Mouse (Mus musculus) ES-Bruce4 (cell line): ENCODE results near the gene Skap2. TPM values are rescaled to one million over a fixed set of nuclear protein-coding genes. Genes with fewer than 3 reads are reported as not detected.

Experiments
- H3K27ac ChIP-seq: 2 replicates; pipeline ENCODE4 v1.5.1; 2012; ENCODE audit warnings: low read length, inconsistent platforms; ENCODE audit not compliant: insufficient read depth
- H3K27me3 ChIP-seq: 2 replicates; pipeline ENCODE4 v1.6.1; 2012; ENCODE audit warnings: mild to moderate bottlenecking, low read length, inconsistent platforms; ENCODE audit not compliant: control insufficient read depth, poor library complexity, insufficient read depth, severe bottlenecking
- H3K36me3 ChIP-seq: 2 replicates; pipeline ENCODE4 v1.6.1; 2012; ENCODE audit warnings: inconsistent platforms, mild to moderate bottlenecking, low read length, moderate library complexity; ENCODE audit not compliant: control insufficient read depth, poor library complexity, insufficient read depth, severe bottlenecking
- H3K4me1 ChIP-seq: one replicate; pipeline ENCODE4 v1.8.1; 2011; ENCODE audit warnings: low read length; ENCODE audit not compliant: control insufficient read depth, insufficient read depth
- H3K4me3 ChIP-seq: 2 replicates; pipeline ENCODE4 v1.5.1; 2011; ENCODE audit warnings: low read depth, mild to moderate bottlenecking, low read length
- H3K9ac ChIP-seq: 2 replicates; pipeline ENCODE4 v1.6.1; 2012; ENCODE audit warnings: low read depth, mild to moderate bottlenecking, inconsistent platforms; ENCODE audit not compliant: poor library complexity, severe bottlenecking
- H3K9me3 ChIP-seq: replicated peaks from 2 replicates; pipeline ENCODE4 v1.6.1; 2012; ENCODE audit warnings: mild to moderate bottlenecking, low read length, inconsistent platforms; ENCODE audit not compliant: control insufficient read depth, poor library complexity, insufficient read depth, severe bottlenecking
- CTCF ChIP-seq: IDR thresholded peaks from one replicate; pipeline ENCODE4 v1.8.1; 2011; ENCODE audit warnings: low read depth, low read length
- EP300 ChIP-seq: IDR thresholded peaks from 2 replicates; pipeline ENCODE4 v1.6.1; 2011; ENCODE audit warnings: low read depth, low read length; ENCODE audit not compliant: insufficient read depth
- POLR2A ChIP-seq: IDR thresholded peaks from one replicate; pipeline ENCODE4 v1.8.1; 2011; ENCODE audit warnings: low read length; ENCODE audit not compliant: insufficient read depth
- polyA plus RNA-seq: library from polyadenylated mRNA; stranded (reverse); fragments of >200 nt; gene quantifications from 2 replicates; pipeline ENCODE4 v1.2.4, GENCODE M21; 2011; ENCODE audit warnings: low read depth; ENCODE audit not compliant: missing spikeins, insufficient read depth, insufficient read length

Skap2 gene
- polyA plus RNA-seq, 1 experiment = 42.9 TPM

- Histone ChIP-seq H3K27me3 (no peaks in the 10 kb centered on the region), H3K36me3 (no peaks in the 10 kb centered on the region), H3K4me3 (no peak overlapping the region), H3K4me1 (no peaks in the 10 kb centered on the region), H3K9me3 (no peaks in the 10 kb centered on the region), H3K27ac (no peak overlapping the region), H3K9ac (no peak overlapping the region)
- TF ChIP-seq CTCF = no peak
- TF ChIP-seq POLR2A = no peak
- no peak for TF ChIP-seq EP300
These were observed 12.4 kb upstream of the Skap2 start for GRCm38 (mm10) chr6:52024730-52025129.

- Histone ChIP-seq H3K9me3 (no peaks in the 10 kb centered on the region; the same call in 1 of the 2 replicates), H3K9ac (no peak overlapping the region), H3K4me1 (no peaks in the 10 kb centered on the region), H3K36me3 (no peaks in the 10 kb centered on the region), H3K27ac (no peak overlapping the region), H3K27me3 (no peaks in the 10 kb centered on the region), H3K4me3 (no peak overlapping the region)
- TF ChIP-seq POLR2A (no peak), CTCF (no peak), EP300 (no peak)
These were observed 10.0 kb upstream of the Skap2 start for GRCm38 (mm10) chr6:52022363-52022762.

GRCm38 (mm10) chr6:52020276-52020675, 7.9 kb upstream of the Skap2 start:
- H3K4me3 ChIP-seq = no peak overlapping the region
- no peak overlapping the region for H3K27ac ChIP-seq
- no peaks in the 10 kb centered on the region for H3K4me1 ChIP-seq
- no peaks in the 10 kb centered on the region for H3K36me3 ChIP-seq
- TF ChIP-seq EP300 (no peak), POLR2A (no peak), CTCF (no peak)
- no peaks in the 10 kb centered on the region; the same call in 1 of the 2 replicates for H3K9me3 ChIP-seq
- no peaks in the 10 kb centered on the region for H3K27me3 ChIP-seq
- no peak overlapping the region for H3K9ac ChIP-seq

GRCm38 (mm10) chr6:52013245-52013945, 1.0 kb upstream of the Skap2 start:
- no peaks in the 10 kb centered on the region for H3K9me3 ChIP-seq
- TF ChIP-seq POLR2A (no peak), EP300 (no peak), CTCF (no peak)
- H3K36me3 ChIP-seq = no peaks in the 10 kb centered on the region
- H3K9ac ChIP-seq = peak overlapping the region; percentile 76
- H3K4me1 ChIP-seq = no peaks in the 10 kb centered on the region
- peak overlapping the region; percentile 80 for H3K27ac ChIP-seq
- H3K4me3 ChIP-seq = peak overlapping the region; percentile 51
- no peaks in the 10 kb centered on the region for H3K27me3 ChIP-seq

- peak overlapping the region; percentile 90 for H3K4me3 ChIP-seq
- H3K36me3 ChIP-seq = no peaks in the 10 kb centered on the region
- H3K4me1 ChIP-seq = peaks cover 2% of the 10 kb centered on the region
- H3K27me3 ChIP-seq = no peaks in the 10 kb centered on the region
- TF ChIP-seq POLR2A (no peak), EP300 (0 out of 2 replicates have a peak, but pooled peaks have one; percentile 18)
- H3K9ac ChIP-seq = peak overlapping the region; percentile 33
- no peaks in the 10 kb centered on the region for H3K9me3 ChIP-seq
- no peak overlapping the region for H3K27ac ChIP-seq
These were observed 565 bp downstream of the Skap2 start for GRCm38 (mm10) chr6:52011559-52012408.

- H3K9me3 ChIP-seq = no peaks in the 10 kb centered on the region
These were observed 3.0 kb downstream of the Skap2 start for GRCm38 (mm10) chr6:52009385-52009784.

More at GRCm38 (mm10) chr6:52009385-52009784, 3.0 kb downstream of the Skap2 start:
- TF ChIP-seq EP300 (no peak), CTCF (no peak), POLR2A (no peak)
- H3K27ac ChIP-seq = no peak overlapping the region
- H3K9ac ChIP-seq = no peak overlapping the region
- no peaks in the 10 kb centered on the region for H3K27me3 ChIP-seq
- H3K4me1 ChIP-seq = peaks cover 2% of the 10 kb centered on the region
- H3K4me3 ChIP-seq = no peak overlapping the region
- no peaks in the 10 kb centered on the region for H3K36me3 ChIP-seq
